Mouse (Mus musculus): ENCODE data around the gene Olfr324. TPM values are rescaled to one million over a fixed set of nuclear protein-coding genes. Genes with fewer than 3 reads are reported as not detected.

Olfr324 gene
- total RNA-seq, 2 experiments from 2014 or later: not detected

DNA sequence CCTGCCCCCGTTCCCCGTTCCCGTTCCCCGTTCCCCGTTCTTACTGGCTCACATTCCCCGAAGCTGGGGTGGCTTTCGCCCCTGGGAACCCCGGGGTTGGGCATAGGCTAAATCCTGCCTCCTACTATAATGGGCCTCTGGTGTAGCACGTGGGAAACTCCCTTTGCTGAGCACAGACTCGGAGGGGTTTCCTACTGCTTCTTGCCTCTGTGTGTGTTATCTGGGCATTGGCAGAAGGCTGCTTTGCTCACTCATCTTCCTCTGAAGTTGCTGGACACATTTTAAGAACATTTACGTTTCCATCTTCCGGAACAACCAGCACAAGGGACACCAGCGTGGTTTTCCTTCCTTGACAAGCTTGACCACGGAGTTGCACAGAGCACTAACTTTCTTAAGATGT, 46.1 kb downstream of the Olfr324 start:
- no peak overlapping the region for H3K27ac ChIP-seq
- no peak for TF ChIP-seq CTCF (IDR thresholded peaks at IDR 0.05)
- intact Hi-C loops (cut with DNase I): no loop called here
- no peak overlapping the region for H3K4me3 ChIP-seq
- no peak for DNase-seq

GRCm38 (mm10) chr11:58641638-58642358, 46.9 kb downstream of the Olfr324 start:
- no peak overlapping the region for H3K4me3 ChIP-seq
- no peak for TF ChIP-seq CTCF (IDR thresholded peaks at IDR 0.05)
- intact Hi-C loops (cut with DNase I): no loop called here
- no peak overlapping the region for H3K27ac ChIP-seq
- no peak for DNase-seq

DNA sequence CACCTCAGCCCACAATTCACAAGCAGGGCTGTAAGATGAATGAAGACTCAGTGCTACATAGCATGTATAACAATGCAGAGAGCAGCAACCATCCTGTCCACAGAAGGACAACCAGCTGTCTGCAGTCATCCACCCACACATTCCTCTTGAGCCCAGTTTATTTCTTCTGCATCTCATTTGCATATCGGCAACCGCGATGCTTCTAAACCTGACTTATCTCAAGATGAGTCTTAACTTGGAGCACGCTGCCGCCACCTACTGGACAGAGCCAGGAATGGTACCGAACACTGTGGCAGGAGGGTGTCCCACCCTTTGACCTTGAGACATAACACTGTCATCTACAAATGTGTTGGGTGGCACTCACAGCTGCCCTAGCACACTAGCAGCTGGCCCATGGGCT, 48.4 kb downstream of the Olfr324 start:
- peak; percentile 30 for DNase-seq
- no peak overlapping the region for H3K4me3 ChIP-seq
- intact Hi-C loops (cut with DNase I): no loop called here
- no peak overlapping the region for H3K27ac ChIP-seq
- peak; percentile 63 for TF ChIP-seq CTCF (IDR thresholded peaks at IDR 0.05)

Other genes with a start within 250 kb of the Olfr324 start
- not detected for gene Lypd8, start 216.1 kb upstream of the Olfr324 start, total RNA-seq (2021)
- gene 1810065E05Rik, start 174.0 kb upstream of the Olfr324 start, total RNA-seq (2021): not detected
- gene Gm12253, start 162.6 kb upstream of the Olfr324 start, total RNA-seq (2021): not detected
- not detected for gene Lypd9, start 142.2 kb upstream of the Olfr324 start, total RNA-seq (2021)
- not detected for gene Olfr30, start 132.8 kb upstream of the Olfr324 start, total RNA-seq (2021)
- not detected for gene Olfr332, start 102.6 kb upstream of the Olfr324 start, total RNA-seq (2021)
- gene Olfr331, start 92.5 kb upstream of the Olfr324 start, total RNA-seq (2021): not detected
- not detected for gene Olfr330, start 60.3 kb upstream of the Olfr324 start, total RNA-seq (2021)
- not detected for gene Olfr329-ps, start 48.7 kb upstream of the Olfr324 start, total RNA-seq (2021)
- gene Olfr328, start 39.5 kb upstream of the Olfr324 start, total RNA-seq (2021): not detected
- not detected for gene Olfr224, start 24.6 kb upstream of the Olfr324 start, total RNA-seq (2021)
- not detected for gene Olfr325, start 17.4 kb upstream of the Olfr324 start, total RNA-seq (2021)
- gene 2210407C18Rik, start 21.0 kb downstream of the Olfr324 start, total RNA-seq (2021): under 1 TPM in 1 of 2 experiments, not detected in 1; 0.22 TPM
- not detected for gene Olfr323, start 35.4 kb downstream of the Olfr324 start, total RNA-seq (2021)
- not detected for gene Trim58, start 45.4 kb downstream of the Olfr324 start, total RNA-seq (2021)
- gene Olfr322, start 63.7 kb downstream of the Olfr324 start, total RNA-seq (2021): not detected
- not detected for gene Olfr320, start 86.0 kb downstream of the Olfr324 start, total RNA-seq (2021)
- not detected for gene Olfr319, start 104.0 kb downstream of the Olfr324 start, total RNA-seq (2021)
- not detected for gene Olfr318, start 128.9 kb downstream of the Olfr324 start, total RNA-seq (2021)
- not detected for gene Olfr317, start 144.1 kb downstream of the Olfr324 start, total RNA-seq (2021)
- not detected for gene Olfr316, start 157.6 kb downstream of the Olfr324 start, total RNA-seq (2021)
- not detected for gene Olfr315, start 178.1 kb downstream of the Olfr324 start, total RNA-seq (2021)
- gene Olfr314, start 187.8 kb downstream of the Olfr324 start, total RNA-seq (2021): not detected
- gene Fam183b, start 206.8 kb downstream of the Olfr324 start, total RNA-seq (2021): not detected
- not detected for gene Olfr313, start 219.9 kb downstream of the Olfr324 start, total RNA-seq (2021)
- not detected for gene Olfr312, start 234.1 kb downstream of the Olfr324 start, total RNA-seq (2021)
- not detected for gene Olfr311, start 244.1 kb downstream of the Olfr324 start, total RNA-seq (2021)